Mouse (Mus musculus) intestine, postnatal 0 days (tissue): ENCODE data around the gene Cyp46a1. TPM values are rescaled to one million over a fixed set of nuclear protein-coding genes. Genes with fewer than 3 reads are reported as not detected.

ENCODE experiments used
- ATAC-seq: fragments of 200-750 bp; cut with Nextera tagmentation; 2 replicates; pipeline ENCODE4 v1.8.0; 2017; ENCODE audit warnings: mild to moderate bottlenecking, moderate TSS enrichment, moderate library complexity
- H3K27ac ChIP-seq: fragments of 300-500 bp; sonication (generic); 2 replicates; pipeline ENCODE4 v1.5.1; 2014; ENCODE audit warnings: mild to moderate bottlenecking, low read depth, low read length, moderate library complexity
- H3K27me3 ChIP-seq: fragments of 300-500 bp; sonication (generic); replicated peaks from 2 replicates; pipeline ENCODE4 v1.6.1; 2014; ENCODE audit warnings: low read length, mixed read lengths; ENCODE audit not compliant: control insufficient read depth, insufficient read depth
- H3K36me3 ChIP-seq: fragments of 300-500 bp; sonication (generic); 2 replicates; pipeline ENCODE4 v1.6.1; 2014; ENCODE audit warnings: mild to moderate bottlenecking, moderate library complexity; ENCODE audit not compliant: control insufficient read depth, insufficient read depth
- H3K4me1 ChIP-seq: fragments of 300-500 bp; sonication (generic); replicated peaks from 2 replicates; pipeline ENCODE4 v1.6.1; 2014; ENCODE audit warnings: antibody characterized with exemption, low read length, mixed read lengths; ENCODE audit not compliant: control insufficient read depth, insufficient read depth
- H3K4me2 ChIP-seq: fragments of 300-500 bp; sonication (generic); replicated peaks from 2 replicates; pipeline ENCODE4 v1.6.1; 2014; ENCODE audit warnings: low read depth, mild to moderate bottlenecking, moderate library complexity
- H3K4me3 ChIP-seq: fragments of 300-500 bp; sonication (generic); 2 replicates; pipeline ENCODE4 v1.5.1; 2014; ENCODE audit warnings: low read depth, low read length
- H3K9ac ChIP-seq: fragments of 300-500 bp; sonication (generic); 2 replicates; pipeline ENCODE4 v1.6.1; 2014; ENCODE audit warnings: mild to moderate bottlenecking, low read depth, low read length
- H3K9me3 ChIP-seq: fragments of 300-500 bp; sonication (generic); 2 replicates; pipeline ENCODE4 v1.6.1; 2016; ENCODE audit warnings: mixed run types; ENCODE audit not compliant: control insufficient read depth
- CTCF ChIP-seq: sonication (generic); IDR thresholded peaks from 2 replicates; pipeline ENCODE4 v1.5.1; 2016; ENCODE audit warnings: low read depth, mild to moderate bottlenecking, control low read depth, antibody characterized with exemption, moderate library complexity
- WGBS: fragments of 180-500 bp; shearing (Covaris S2); extraction: QIAGEN DNeasy Blood & Tissue Kit; methylation state at CpG from one replicate; pipeline ENCODE4 v1.1.7; 2014; 5-methylcytosine and 5-hydroxymethylcytosine counted together
- polyA plus RNA-seq: library from polyadenylated mRNA; unstranded; fragments of >200 nt; fragmentation: Nextera tagmentation; extraction: Ambion mirVana; gene quantifications from 2 replicates; pipeline ENCODE4 v1.2.1, GENCODE M21; 2015

Gene Cyp46a1
- polyA plus RNA-seq, 1 experiment from 2014 or later: 0.85 TPM

GRCm38 (mm10) chr12:108349026-108349425, 14.8 kb downstream of the Cyp46a1 start:
- H3K36me3 ChIP-seq: no peaks in the 10 kb centered on the region
- ATAC-seq: no peak

GRCm38 (mm10) chr12:108350931-108351330, 16.8 kb downstream of the Cyp46a1 start:
- TF ChIP-seq CTCF: no peak
- Histone ChIP-seq H3K27me3 (peaks cover 23% of the 10 kb centered on the region; the same call in 1 of the 2 replicates), H3K9ac (no peak overlapping the region), H3K9me3 (no peaks in the 10 kb centered on the region), H3K4me1 (no peaks in the 10 kb centered on the region), H3K27ac (no peak overlapping the region), H3K4me2 (no peak overlapping the region), H3K36me3 (no peaks in the 10 kb centered on the region), H3K4me3 (no peak overlapping the region)
- 89% methylated on average over 10 of the region's 10 CpGs for WGBS
- ATAC-seq: no peak

More at GRCm38 (mm10) chr12:108349026-108349425, 14.8 kb downstream of the Cyp46a1 start:
- Histone ChIP-seq H3K27me3 (peaks cover 18% of the 10 kb centered on the region; the same call in 1 of the 2 replicates), H3K9me3 (no peaks in the 10 kb centered on the region), H3K9ac (no peak overlapping the region), H3K4me3 (no peak overlapping the region), H3K27ac (no peak overlapping the region), H3K4me2 (no peak overlapping the region), H3K4me1 (no peaks in the 10 kb centered on the region)
- no peak for TF ChIP-seq CTCF
- WGBS: 65% methylated on average over 5 of the region's 5 CpGs

- H3K27me3 ChIP-seq: peaks cover 23% of the 10 kb centered on the region; the same call in 1 of the 2 replicates
- 0 out of 2 replicates have a peak overlapping the region, but pooled peaks have one; percentile 3 for H3K4me3 ChIP-seq
- 9% methylated on average over 35 of the region's 35 CpGs for WGBS
- no peaks in the 10 kb centered on the region for H3K4me1 ChIP-seq
- H3K9me3 ChIP-seq: no peaks in the 10 kb centered on the region
- no peaks in the 10 kb centered on the region for H3K36me3 ChIP-seq
- TF ChIP-seq CTCF: no peak
- peak overlapping the region; percentile 45 for H3K4me2 ChIP-seq
- no peak overlapping the region for H3K9ac ChIP-seq
- ATAC-seq: no peak
- no peak overlapping the region for H3K27ac ChIP-seq
These were observed 18.4 kb downstream of the Cyp46a1 start for GRCm38 (mm10) chr12:108352371-108353136.

- Histone ChIP-seq H3K36me3 (no peaks in the 10 kb centered on the region), H3K9ac (no peak overlapping the region), H3K4me1 (no peaks in the 10 kb centered on the region), H3K4me3 (no peak overlapping the region), H3K4me2 (no peak overlapping the region), H3K27me3 (peaks cover 23% of the 10 kb centered on the region; the same call in 1 of the 2 replicates), H3K9me3 (no peaks in the 10 kb centered on the region), H3K27ac (no peak overlapping the region)
- no peak for ATAC-seq
- no peak for TF ChIP-seq CTCF
- 53% methylated on average over 2 of the region's 2 CpGs for WGBS
These were observed 20.1 kb downstream of the Cyp46a1 start for GRCm38 (mm10) chr12:108354284-108354683.

- no peak for ATAC-seq
- WGBS: 89% methylated on average over 1 of the region's 1 CpGs
- Histone ChIP-seq H3K9ac (no peak overlapping the region), H3K9me3 (no peaks in the 10 kb centered on the region), H3K4me1 (no peaks in the 10 kb centered on the region), H3K27me3 (peaks cover 23% of the 10 kb centered on the region; the same call in 1 of the 2 replicates), H3K36me3 (no peaks in the 10 kb centered on the region), H3K27ac (no peak overlapping the region), H3K4me3 (no peak overlapping the region), H3K4me2 (no peak overlapping the region)
- no peak for TF ChIP-seq CTCF
These were observed 21.1 kb downstream of the Cyp46a1 start for GRCm38 (mm10) chr12:108355271-108355670.

- ATAC-seq: no peak
These were observed 21.8 kb downstream of the Cyp46a1 start for GRCm38 (mm10) chr12:108355986-108356385.

More at GRCm38 (mm10) chr12:108355986-108356385, 21.8 kb downstream of the Cyp46a1 start:
- H3K4me2 ChIP-seq: no peak overlapping the region
- no peak overlapping the region for H3K9ac ChIP-seq
- no peaks in the 10 kb centered on the region for H3K36me3 ChIP-seq
- peaks cover 23% of the 10 kb centered on the region; the same call in 1 of the 2 replicates for H3K27me3 ChIP-seq
- no peak overlapping the region for H3K4me3 ChIP-seq
- no peak overlapping the region for H3K27ac ChIP-seq
- H3K9me3 ChIP-seq: no peaks in the 10 kb centered on the region
- TF ChIP-seq CTCF: no peak
- no peaks in the 10 kb centered on the region for H3K4me1 ChIP-seq
